Mouse (Mus musculus) heart, postnatal 36 days (tissue): ENCODE measurements around the gene Dmrtc2. TPM values are rescaled to one million over a fixed set of nuclear protein-coding genes. Genes with fewer than 3 reads are reported as not detected.
"Not testable (repeated sequence)": the region's sequence is repeated elsewhere in the genome, so short reads cannot be mapped to it uniquely, and the experiment has no call there.

Experiments used
- DNase-seq, 2 experiments: peaks; one replicate each; pipeline ENCODE4 v3.0.0; 2021 to 2022
- intact Hi-C: fragments of 180-260 bp; cut with DNase I; formaldehyde crosslinking; loops from one replicate; pipeline ENCODE4 v1.15.1; 2025
- total RNA-seq, 2 experiments: library from RNA; stranded (reverse); gene quantifications; 2 replicates each; pipeline ENCODE4 v1.2.3; 2021

The Dmrtc2 gene
- not detected for total RNA-seq

GRCm38 (mm10) chr7:24869532-24870165 lies at the start of gene Dmrtc2, which contains the start of gene Lypd4:
Dmrtc2 (plus strand) TSS chr7:24870057.
Lypd4 (minus strand) TSS chr7:24869941.
- DNase-seq = no peak
- intact Hi-C loops = no loop called here

- intact Hi-C loops = no loop called here
- DNase-seq = no peak
Observed at GRCm38 (mm10) chr7:24824452-24824851, 45.4 kb upstream of the Dmrtc2 start.

GRCm38 (mm10) chr7:24827181-24827580 lies 42.7 kb upstream of the Dmrtc2 start:
- intact Hi-C loops = no loop called here
- DNase-seq = no peak

- intact Hi-C loops = loop anchor here (5.0 kb wide), 1 partner anchor 738 kb away; no protein-coding TSS in a partner anchor
- DNase-seq = not testable (repeated sequence)
Observed at GRCm38 (mm10) chr7:24838732-24839409, 31.0 kb upstream of the Dmrtc2 start.

GRCm38 (mm10) chr7:24839410-24839808 lies 30.4 kb upstream of the Dmrtc2 start:
- no peak for DNase-seq
- intact Hi-C loops = loop anchor here (5.0 kb wide), 1 partner anchor 738 kb away; no protein-coding TSS in a partner anchor

GRCm38 (mm10) chr7:24840331-24840730 lies 29.5 kb upstream of the Dmrtc2 start:
- DNase-seq = no peak
- intact Hi-C loops = no loop called here

- no peak for DNase-seq
Observed at GRCm38 (mm10) chr7:24841009-24841408, 28.8 kb upstream of the Dmrtc2 start.

GRCm38 (mm10) chr7:24844144-24844543 lies 25.7 kb upstream of the Dmrtc2 start:
- intact Hi-C loops = no loop called here
- DNase-seq = no peak

More at GRCm38 (mm10) chr7:24841009-24841408, 28.8 kb upstream of the Dmrtc2 start:
- intact Hi-C loops = no loop called here

GRCm38 (mm10) chr7:24845181-24845580 lies 24.7 kb upstream of the Dmrtc2 start:
- intact Hi-C loops = no loop called here
- no peak for DNase-seq

GRCm38 (mm10) chr7:24845713-24846112 lies 24.1 kb upstream of the Dmrtc2 start:
- intact Hi-C loops = no loop called here
- no peak for DNase-seq

- DNase-seq, intact Hi-C loops: not testable (repeated sequence)
Observed at GRCm38 (mm10) chr7:24846576-24846975, 23.3 kb upstream of the Dmrtc2 start.

- intact Hi-C loops = no loop called here
- no peak for DNase-seq
Observed at GRCm38 (mm10) chr7:24850162-24850561, 19.7 kb upstream of the Dmrtc2 start.

GRCm38 (mm10) chr7:24850899-24851303 lies 19.0 kb upstream of the Dmrtc2 start:
- intact Hi-C loops = no loop called here
- DNase-seq = no peak

GRCm38 (mm10) chr7:24851596-24852325 lies 18.1 kb upstream of the Dmrtc2 start:
- no peak for DNase-seq
- intact Hi-C loops = no loop called here

GRCm38 (mm10) chr7:24852557-24853232 lies 17.2 kb upstream of the Dmrtc2 start:
- DNase-seq = no peak
- intact Hi-C loops = no loop called here

- DNase-seq = no peak
- intact Hi-C loops = no loop called here
Observed at GRCm38 (mm10) chr7:24853233-24853563, 16.7 kb upstream of the Dmrtc2 start.

- intact Hi-C loops = no loop called here
- no peak for DNase-seq
Observed at GRCm38 (mm10) chr7:24853695-24854094, 16.2 kb upstream of the Dmrtc2 start.

- intact Hi-C loops = no loop called here
- no peak for DNase-seq
Observed at GRCm38 (mm10) chr7:24856460-24857120, 13.3 kb upstream of the Dmrtc2 start.

- intact Hi-C loops = no loop called here
- no peak for DNase-seq
Observed at GRCm38 (mm10) chr7:24859234-24859633, 10.6 kb upstream of the Dmrtc2 start.

GRCm38 (mm10) chr7:24861913-24862312 lies 7.9 kb upstream of the Dmrtc2 start, which contains the start of gene Gm9844:
Gm9844 (plus strand) TSS chr7:24862213.
- DNase-seq = no peak
- intact Hi-C loops = no loop called here
